Mouse (Mus musculus): ENCODE measurements around the gene B230118H07Rik. TPM values are rescaled to one million over a fixed set of nuclear protein-coding genes. Genes with fewer than 3 reads are reported as not detected.

Gene B230118H07Rik
- polyA plus RNA-seq, 1 experiment from 2014 or later = 50.3 TPM

GRCm38 (mm10) chr2:101580428-101580827, 68.9 kb downstream of the B230118H07Rik start:
- Histone ChIP-seq H3K4me3 (replicated peaks; ENCODE audit: low read length) (no peak overlapping the region), H3K4me2 (ENCODE audit: low read depth, low read length) (no peak overlapping the region), H3K9me3 (replicated peaks; ENCODE audit: control insufficient read depth, low read length) (no peaks in the 10 kb centered on the region), H3K4me1 (ENCODE audit: control insufficient read depth, insufficient read depth, low read length) (no peaks in the 10 kb centered on the region), H3K36me3 (ENCODE audit: control insufficient read depth, insufficient read depth, low read length) (no peaks in the 10 kb centered on the region), H3K27me3 (ENCODE audit: control insufficient read depth, insufficient read depth, low read length) (no peaks in the 10 kb centered on the region), H3K27ac (ENCODE audit: low read length) (no peak overlapping the region), H3K9ac (ENCODE audit: low read length) (no peak overlapping the region)
- 68% methylated on average over 1 of the region's 1 CpGs for WGBS
- no peak for ATAC-seq (ENCODE audit: insufficient read depth, low FRiP score)

GRCm38 (mm10) chr2:101580027-101580426, 69.3 kb downstream of the B230118H07Rik start:
- H3K4me1 ChIP-seq (ENCODE audit: control insufficient read depth, insufficient read depth, low read length) = no peaks in the 10 kb centered on the region
- 79% methylated on average over 2 of the region's 2 CpGs for WGBS
- no peak for ATAC-seq (ENCODE audit: insufficient read depth, low FRiP score)

GRCm38 (mm10) chr2:101577243-101577642, 72.1 kb downstream of the B230118H07Rik start:
- Histone ChIP-seq H3K4me2 (ENCODE audit: low read depth, low read length) (no peak overlapping the region), H3K36me3 (ENCODE audit: control insufficient read depth, insufficient read depth, low read length) (no peaks in the 10 kb centered on the region), H3K4me3 (replicated peaks; ENCODE audit: low read length) (no peak overlapping the region), H3K27me3 (ENCODE audit: control insufficient read depth, insufficient read depth, low read length) (no peaks in the 10 kb centered on the region), H3K27ac (ENCODE audit: low read length) (no peak overlapping the region), H3K9ac (ENCODE audit: low read length) (no peak overlapping the region), H3K9me3 (replicated peaks; ENCODE audit: control insufficient read depth, low read length) (no peaks in the 10 kb centered on the region), H3K4me1 (ENCODE audit: control insufficient read depth, insufficient read depth, low read length) (no peaks in the 10 kb centered on the region)
- no peak for ATAC-seq (ENCODE audit: insufficient read depth, low FRiP score)
- 52% methylated on average over 4 of the region's 4 CpGs for WGBS

More at GRCm38 (mm10) chr2:101580027-101580426, 69.3 kb downstream of the B230118H07Rik start:
- no peaks in the 10 kb centered on the region for H3K36me3 ChIP-seq (ENCODE audit: control insufficient read depth, insufficient read depth, low read length)
- H3K27me3 ChIP-seq (ENCODE audit: control insufficient read depth, insufficient read depth, low read length) = no peaks in the 10 kb centered on the region
- H3K4me3 ChIP-seq (replicated peaks; ENCODE audit: low read length) = no peak overlapping the region
- no peaks in the 10 kb centered on the region for H3K9me3 ChIP-seq (replicated peaks; ENCODE audit: control insufficient read depth, low read length)
- no peak overlapping the region for H3K4me2 ChIP-seq (ENCODE audit: low read depth, low read length)
- no peak overlapping the region for H3K9ac ChIP-seq (ENCODE audit: low read length)
- no peak overlapping the region for H3K27ac ChIP-seq (ENCODE audit: low read length)

DNA sequence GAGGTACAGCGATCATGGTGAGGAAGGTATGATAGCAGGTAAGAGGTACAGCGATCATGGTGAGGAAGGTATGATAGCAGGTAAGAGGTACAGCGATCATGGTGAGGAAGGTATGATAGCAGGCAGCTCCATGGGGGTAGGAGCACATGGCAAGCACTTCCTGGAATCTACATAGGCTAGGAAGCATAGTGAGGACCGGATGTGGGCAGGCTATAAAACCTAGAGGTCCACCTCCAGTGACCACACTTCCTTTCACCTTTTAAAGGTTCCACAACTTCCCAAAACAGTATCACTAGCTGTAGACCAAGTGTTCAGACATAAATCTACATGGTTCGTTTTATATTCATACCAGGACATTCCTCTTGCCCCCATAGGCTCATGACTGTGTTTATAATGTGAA, 80.1 kb downstream of the B230118H07Rik start:
- H3K9ac ChIP-seq (ENCODE audit: low read length) = no peak overlapping the region
- no peak for ATAC-seq (ENCODE audit: insufficient read depth, low FRiP score)
- no peak overlapping the region for H3K4me3 ChIP-seq (replicated peaks; ENCODE audit: low read length)
- H3K27me3 ChIP-seq (ENCODE audit: control insufficient read depth, insufficient read depth, low read length) = no peaks in the 10 kb centered on the region
- H3K27ac ChIP-seq (ENCODE audit: low read length) = no peak overlapping the region
- H3K4me2 ChIP-seq (ENCODE audit: low read depth, low read length) = no peak overlapping the region
- H3K9me3 ChIP-seq (replicated peaks; ENCODE audit: control insufficient read depth, low read length) = no peaks in the 10 kb centered on the region
- no peaks in the 10 kb centered on the region for H3K36me3 ChIP-seq (ENCODE audit: control insufficient read depth, insufficient read depth, low read length)
- 84% methylated on average over 4 of the region's 5 CpGs for WGBS
- H3K4me1 ChIP-seq (ENCODE audit: control insufficient read depth, insufficient read depth, low read length) = no peaks in the 10 kb centered on the region

DNA sequence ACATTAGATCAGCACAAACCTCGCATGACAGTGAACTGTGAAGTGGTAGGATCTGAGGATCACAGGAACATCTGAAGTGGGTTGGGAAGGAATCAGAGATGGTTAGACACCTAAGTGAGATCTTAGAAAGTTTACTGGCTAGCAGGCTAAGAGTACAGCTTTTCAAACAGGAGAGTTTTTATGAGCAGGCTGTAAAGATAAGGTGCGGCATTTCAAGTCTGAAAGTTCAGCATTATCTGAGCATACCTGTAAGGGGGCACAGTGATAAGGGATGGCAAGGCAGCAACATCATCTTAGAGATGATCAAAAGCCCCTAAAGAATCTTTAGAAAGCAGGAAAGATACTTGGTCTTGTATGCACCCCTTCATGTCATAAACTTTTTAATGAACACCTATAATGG, 81.8 kb downstream of the B230118H07Rik start:
- no peak overlapping the region for H3K4me2 ChIP-seq (ENCODE audit: low read depth, low read length)
- H3K27ac ChIP-seq (ENCODE audit: low read length) = no peak overlapping the region
- no peaks in the 10 kb centered on the region for H3K9me3 ChIP-seq (replicated peaks; ENCODE audit: control insufficient read depth, low read length)
- H3K36me3 ChIP-seq (ENCODE audit: control insufficient read depth, insufficient read depth, low read length) = no peaks in the 10 kb centered on the region
- 73% methylated on average over 2 of the region's 2 CpGs for WGBS
- H3K4me3 ChIP-seq (replicated peaks; ENCODE audit: low read length) = no peak overlapping the region
- ATAC-seq (ENCODE audit: insufficient read depth, low FRiP score) = no peak
- no peaks in the 10 kb centered on the region for H3K27me3 ChIP-seq (ENCODE audit: control insufficient read depth, insufficient read depth, low read length)
- no peak overlapping the region for H3K9ac ChIP-seq (ENCODE audit: low read length)
- H3K4me1 ChIP-seq (ENCODE audit: control insufficient read depth, insufficient read depth, low read length) = no peaks in the 10 kb centered on the region

DNA sequence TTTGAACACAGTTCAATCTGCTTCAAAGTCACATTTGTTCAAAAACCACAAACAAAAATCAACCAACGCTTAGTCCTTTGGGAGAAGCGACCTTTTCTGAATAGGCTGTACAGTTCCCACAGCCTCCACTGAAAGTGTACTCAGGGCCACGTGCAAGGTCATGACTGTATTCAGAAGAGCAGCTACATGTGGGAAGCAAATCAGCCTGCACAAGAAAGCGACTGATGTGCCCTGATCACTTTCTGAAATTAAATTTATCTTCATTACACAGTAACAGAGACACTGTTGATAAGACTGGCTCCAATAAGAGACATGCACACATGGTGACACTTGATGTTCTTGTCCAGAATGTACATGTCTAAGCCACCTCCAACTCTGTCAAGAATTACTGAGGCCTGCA, 85.6 kb downstream of the B230118H07Rik start:
- H3K4me1 ChIP-seq (ENCODE audit: control insufficient read depth, insufficient read depth, low read length) = no peaks in the 10 kb centered on the region
- 80% methylated on average over 4 of the region's 4 CpGs for whole genome bisulfite sequencing
- H3K9me3 ChIP-seq (replicated peaks; ENCODE audit: control insufficient read depth, low read length) = no peaks in the 10 kb centered on the region

DNA sequence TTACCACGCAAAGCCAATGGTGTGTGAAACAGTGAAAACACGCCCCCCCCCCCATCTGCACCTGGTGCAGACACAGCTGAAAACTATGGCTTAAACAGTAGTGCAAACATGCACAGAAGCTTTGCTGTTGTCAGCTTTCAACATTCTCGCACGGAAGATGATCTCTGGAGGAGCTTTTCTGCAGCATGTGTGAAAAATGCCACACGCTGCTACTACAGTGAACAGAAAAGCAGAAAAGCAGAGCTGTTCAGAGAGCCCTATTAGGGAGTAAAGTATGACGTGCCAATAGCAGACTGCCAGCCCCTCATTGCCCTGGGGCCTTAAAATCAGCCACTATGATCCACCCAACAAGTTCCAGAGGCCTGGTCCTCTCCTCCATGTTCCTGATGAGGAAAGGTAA, 86.1 kb downstream of the B230118H07Rik start:
- Histone ChIP-seq H3K36me3 (ENCODE audit: control insufficient read depth, insufficient read depth, low read length) (no peaks in the 10 kb centered on the region), H3K4me3 (replicated peaks; ENCODE audit: low read length) (no peak overlapping the region), H3K27ac (ENCODE audit: low read length) (no peak overlapping the region), H3K4me2 (ENCODE audit: low read depth, low read length) (no peak overlapping the region), H3K27me3 (ENCODE audit: control insufficient read depth, insufficient read depth, low read length) (no peaks in the 10 kb centered on the region), H3K9ac (ENCODE audit: low read length) (no peak overlapping the region), H3K4me1 (ENCODE audit: control insufficient read depth, insufficient read depth, low read length) (no peaks in the 10 kb centered on the region), H3K9me3 (replicated peaks; ENCODE audit: control insufficient read depth, low read length) (no peaks in the 10 kb centered on the region)
- 71% methylated on average over 6 of the region's 6 CpGs for WGBS
- no peak for ATAC-seq (ENCODE audit: insufficient read depth, low FRiP score)

More for the DNA sequence above, 85.6 kb downstream of the B230118H07Rik start:
- H3K27ac ChIP-seq (ENCODE audit: low read length) = no peak overlapping the region
- H3K9ac ChIP-seq (ENCODE audit: low read length) = no peak overlapping the region
- no peak for ATAC-seq (ENCODE audit: insufficient read depth, low FRiP score)
- H3K27me3 ChIP-seq (ENCODE audit: control insufficient read depth, insufficient read depth, low read length) = no peaks in the 10 kb centered on the region
- no peak overlapping the region for H3K4me2 ChIP-seq (ENCODE audit: low read depth, low read length)
- no peaks in the 10 kb centered on the region for H3K36me3 ChIP-seq (ENCODE audit: control insufficient read depth, insufficient read depth, low read length)
- H3K4me3 ChIP-seq (replicated peaks; ENCODE audit: low read length) = no peak overlapping the region

- no peaks in the 10 kb centered on the region for H3K9me3 ChIP-seq (replicated peaks; ENCODE audit: control insufficient read depth, low read length)
- no peak overlapping the region for H3K9ac ChIP-seq (ENCODE audit: low read length)
- no peaks in the 10 kb centered on the region for H3K4me1 ChIP-seq (ENCODE audit: control insufficient read depth, insufficient read depth, low read length)
- WGBS = 85% methylated on average over 3 of the region's 3 CpGs
- no peak overlapping the region for H3K27ac ChIP-seq (ENCODE audit: low read length)
- H3K4me2 ChIP-seq (ENCODE audit: low read depth, low read length) = no peak overlapping the region
- no peak overlapping the region for H3K4me3 ChIP-seq (replicated peaks; ENCODE audit: low read length)
- H3K27me3 ChIP-seq (ENCODE audit: control insufficient read depth, insufficient read depth, low read length) = no peaks in the 10 kb centered on the region
- no peaks in the 10 kb centered on the region for H3K36me3 ChIP-seq (ENCODE audit: control insufficient read depth, insufficient read depth, low read length)
- no peak for ATAC-seq (ENCODE audit: insufficient read depth, low FRiP score)
These were observed 89.9 kb downstream of the B230118H07Rik start for GRCm38 (mm10) chr2:101559431-101559830.

DNA sequence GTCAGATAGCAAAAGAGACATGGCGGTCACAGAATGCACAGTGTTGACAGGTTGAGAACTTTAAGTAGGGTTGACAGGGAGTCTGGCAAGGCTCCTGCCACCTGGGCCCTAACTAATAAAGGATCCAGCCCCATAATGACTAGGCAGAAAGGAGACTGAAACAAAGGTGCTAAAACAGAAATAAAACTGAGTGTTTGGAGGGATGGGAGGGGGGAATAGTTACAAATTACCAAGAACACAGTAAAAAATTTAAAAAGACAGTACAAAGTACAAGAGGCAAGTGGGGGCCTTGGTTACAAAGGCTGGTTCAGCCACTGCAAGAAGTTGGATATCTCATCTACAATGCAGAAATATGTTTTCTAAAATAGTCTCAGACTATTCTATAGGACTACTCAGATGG, 93.4 kb downstream of the B230118H07Rik start:
- no peak overlapping the region for H3K4me2 ChIP-seq (ENCODE audit: low read depth, low read length)
- WGBS = 82% methylated on average over 1 of the region's 1 CpGs
- H3K27ac ChIP-seq (ENCODE audit: low read length) = no peak overlapping the region
- no peaks in the 10 kb centered on the region for H3K27me3 ChIP-seq (ENCODE audit: control insufficient read depth, insufficient read depth, low read length)
- no peak for ATAC-seq (ENCODE audit: insufficient read depth, low FRiP score)
- no peaks in the 10 kb centered on the region for H3K9me3 ChIP-seq (replicated peaks; ENCODE audit: control insufficient read depth, low read length)
- no peaks in the 10 kb centered on the region for H3K36me3 ChIP-seq (ENCODE audit: control insufficient read depth, insufficient read depth, low read length)
- no peak overlapping the region for H3K4me3 ChIP-seq (replicated peaks; ENCODE audit: low read length)
- no peak overlapping the region for H3K9ac ChIP-seq (ENCODE audit: low read length)
- H3K4me1 ChIP-seq (ENCODE audit: control insufficient read depth, insufficient read depth, low read length) = no peaks in the 10 kb centered on the region

- Histone ChIP-seq H3K36me3 (ENCODE audit: control insufficient read depth, insufficient read depth, low read length) (no peaks in the 10 kb centered on the region), H3K9ac (ENCODE audit: low read length) (no peak overlapping the region), H3K27me3 (ENCODE audit: control insufficient read depth, insufficient read depth, low read length) (no peaks in the 10 kb centered on the region), H3K9me3 (replicated peaks; ENCODE audit: control insufficient read depth, low read length) (no peaks in the 10 kb centered on the region), H3K4me2 (ENCODE audit: low read depth, low read length) (no peak overlapping the region), H3K4me1 (ENCODE audit: control insufficient read depth, insufficient read depth, low read length) (no peaks in the 10 kb centered on the region), H3K27ac (ENCODE audit: low read length) (no peak overlapping the region), H3K4me3 (replicated peaks; ENCODE audit: low read length) (no peak overlapping the region)
- WGBS = 67% methylated on average over 5 of the region's 5 CpGs
- no peak for ATAC-seq (ENCODE audit: insufficient read depth, low FRiP score)
These were observed 95.5 kb downstream of the B230118H07Rik start for GRCm38 (mm10) chr2:101553851-101554250.
